Mouse (Mus musculus): ENCODE data around the gene Thap12. TPM values are rescaled to one million over a fixed set of nuclear protein-coding genes. Genes with fewer than 3 reads are reported as not detected.

Thap12 gene
- polyA plus RNA-seq, 1 experiment from 2014 or later = 35.6 TPM

GRCm38 (mm10) chr7:98677511-98677910 lies 25.4 kb upstream of the Thap12 start:
- H3K4me2 ChIP-seq = peak overlapping the region; percentile 49; the same call in 1 of the 2 replicates
- no peak for ATAC-seq (replicated peaks; ENCODE audit: insufficient number of reproducible peaks, insufficient read depth, low FRiP score, low read depth)

GRCm38 (mm10) chr7:98678441-98678840 lies 24.5 kb upstream of the Thap12 start:
- 13% methylated on average over 7 of the region's 7 CpGs for WGBS
- H3K36me3 ChIP-seq = no peaks in the 10 kb centered on the region
- peak overlapping the region; percentile 49 for H3K4me2 ChIP-seq
- no peaks in the 10 kb centered on the region for H3K27me3 ChIP-seq
- 0 out of 2 replicates have a peak overlapping the region, but pooled peaks have one; percentile 23 for H3K9ac ChIP-seq
- H3K9me3 ChIP-seq (replicated peaks) = no peaks in the 10 kb centered on the region
- H3K4me3 ChIP-seq = peak overlapping the region; percentile 31
- H3K4me1 ChIP-seq (replicated peaks) = peaks cover 23% of the 10 kb centered on the region
- peak overlapping the region; percentile 71 for H3K27ac ChIP-seq
- peak; percentile 38; the same call in 1 of the 2 replicates for ATAC-seq (replicated peaks; ENCODE audit: insufficient number of reproducible peaks, insufficient read depth, low FRiP score, low read depth)

More at GRCm38 (mm10) chr7:98677511-98677910, 25.4 kb upstream of the Thap12 start:
- no peaks in the 10 kb centered on the region for H3K9me3 ChIP-seq (replicated peaks)
- no peak overlapping the region for H3K27ac ChIP-seq
- H3K4me3 ChIP-seq = no peak overlapping the region
- no peak overlapping the region for H3K9ac ChIP-seq
- H3K4me1 ChIP-seq (replicated peaks) = peaks cover 32% of the 10 kb centered on the region
- 85% methylated on average over 2 of the region's 2 CpGs for WGBS
- no peaks in the 10 kb centered on the region for H3K36me3 ChIP-seq
- no peaks in the 10 kb centered on the region for H3K27me3 ChIP-seq

GRCm38 (mm10) chr7:98680691-98681090 lies 22.2 kb upstream of the Thap12 start:
- no peak overlapping the region for H3K27ac ChIP-seq
- no peak overlapping the region for H3K9ac ChIP-seq
- 66% methylated on average over 2 of the region's 2 CpGs for WGBS
- H3K9me3 ChIP-seq (replicated peaks) = no peaks in the 10 kb centered on the region
- no peak overlapping the region for H3K4me3 ChIP-seq
- H3K36me3 ChIP-seq = no peaks in the 10 kb centered on the region
- H3K4me1 ChIP-seq (replicated peaks) = peaks cover 19% of the 10 kb centered on the region
- no peak for ATAC-seq (replicated peaks; ENCODE audit: insufficient number of reproducible peaks, insufficient read depth, low FRiP score, low read depth)
- H3K4me2 ChIP-seq = no peak overlapping the region
- no peaks in the 10 kb centered on the region for H3K27me3 ChIP-seq

- Histone ChIP-seq H3K4me1 (replicated peaks) (peaks cover 19% of the 10 kb centered on the region), H3K4me2 (no peak overlapping the region), H3K27me3 (no peaks in the 10 kb centered on the region), H3K9me3 (replicated peaks) (no peaks in the 10 kb centered on the region), H3K4me3 (no peak overlapping the region), H3K36me3 (no peaks in the 10 kb centered on the region), H3K27ac (no peak overlapping the region), H3K9ac (no peak overlapping the region)
- ATAC-seq (replicated peaks; ENCODE audit: insufficient number of reproducible peaks, insufficient read depth, low FRiP score, low read depth) = no peak
- 85% methylated on average over 10 of the region's 10 CpGs for WGBS
These were observed 20.1 kb upstream of the Thap12 start for GRCm38 (mm10) chr7:98682821-98683220.

- H3K9ac ChIP-seq = no peak overlapping the region
- peak; percentile 76 for ATAC-seq (replicated peaks; ENCODE audit: insufficient number of reproducible peaks, insufficient read depth, low FRiP score, low read depth)
- WGBS = 41% methylated on average over 13 of the region's 13 CpGs
- no peaks in the 10 kb centered on the region for H3K36me3 ChIP-seq
- no peak overlapping the region for H3K4me3 ChIP-seq
- H3K27me3 ChIP-seq = no peaks in the 10 kb centered on the region
- peak overlapping the region; percentile 10; the same call in 1 of the 2 replicates for H3K4me2 ChIP-seq
- H3K4me1 ChIP-seq (replicated peaks) = peaks cover 7% of the 10 kb centered on the region; the same call in 1 of the 2 replicates
- no peaks in the 10 kb centered on the region for H3K9me3 ChIP-seq (replicated peaks)
- H3K27ac ChIP-seq = no peak overlapping the region
These were observed 17.0 kb upstream of the Thap12 start for GRCm38 (mm10) chr7:98685895-98686294.

- Histone ChIP-seq H3K36me3 (no peaks in the 10 kb centered on the region), H3K9ac (no peak overlapping the region), H3K4me1 (replicated peaks) (peaks cover 15% of the 10 kb centered on the region), H3K9me3 (replicated peaks) (no peaks in the 10 kb centered on the region), H3K27me3 (no peaks in the 10 kb centered on the region), H3K4me3 (no peak overlapping the region), H3K4me2 (no peak overlapping the region), H3K27ac (no peak overlapping the region)
- ATAC-seq (replicated peaks; ENCODE audit: insufficient number of reproducible peaks, insufficient read depth, low FRiP score, low read depth) = no peak
- 67% methylated on average over 1 of the region's 1 CpGs for WGBS
These were observed 12.8 kb upstream of the Thap12 start for GRCm38 (mm10) chr7:98690126-98690525.

GRCm38 (mm10) chr7:98690831-98691230 lies 12.1 kb upstream of the Thap12 start:
- Histone ChIP-seq H3K27me3 (no peaks in the 10 kb centered on the region), H3K4me2 (no peak overlapping the region), H3K36me3 (no peaks in the 10 kb centered on the region), H3K27ac (no peak overlapping the region), H3K9me3 (replicated peaks) (no peaks in the 10 kb centered on the region), H3K4me3 (no peak overlapping the region), H3K4me1 (replicated peaks) (peaks cover 11% of the 10 kb centered on the region), H3K9ac (no peak overlapping the region)
- no peak for ATAC-seq (replicated peaks; ENCODE audit: insufficient number of reproducible peaks, insufficient read depth, low FRiP score, low read depth)
- 15% methylated on average over 3 of the region's 3 CpGs for WGBS

- Histone ChIP-seq H3K9me3 (replicated peaks) (no peaks in the 10 kb centered on the region), H3K27me3 (no peaks in the 10 kb centered on the region), H3K36me3 (no peaks in the 10 kb centered on the region), H3K4me3 (0 out of 2 replicates have a peak overlapping the region, but pooled peaks have one; percentile 9), H3K4me2 (peak overlapping the region; percentile 47), H3K27ac (peak overlapping the region; percentile 30; the same call in 1 of the 2 replicates), H3K4me1 (replicated peaks) (peaks cover 8% of the 10 kb centered on the region), H3K9ac (no peak overlapping the region)
- ATAC-seq (replicated peaks; ENCODE audit: insufficient number of reproducible peaks, insufficient read depth, low FRiP score, low read depth) = peak; percentile 31; the same call in 1 of the 2 replicates
- WGBS = 35% methylated on average over 24 of the region's 24 CpGs
These were observed 9.9 kb upstream of the Thap12 start for GRCm38 (mm10) chr7:98692761-98693546.

GRCm38 (mm10) chr7:98694046-98694445 lies 8.9 kb upstream of the Thap12 start:
- ATAC-seq (replicated peaks; ENCODE audit: insufficient number of reproducible peaks, insufficient read depth, low FRiP score, low read depth) = no peak
- no peaks in the 10 kb centered on the region for H3K36me3 ChIP-seq
- H3K4me3 ChIP-seq = no peak overlapping the region
- H3K4me1 ChIP-seq (replicated peaks) = peaks cover 8% of the 10 kb centered on the region
- H3K27me3 ChIP-seq = no peaks in the 10 kb centered on the region
- H3K4me2 ChIP-seq = no peak overlapping the region
- no peak overlapping the region for H3K9ac ChIP-seq
- H3K9me3 ChIP-seq (replicated peaks) = no peaks in the 10 kb centered on the region
- 63% methylated on average over 5 of the region's 5 CpGs for WGBS
- H3K27ac ChIP-seq = no peak overlapping the region

- Histone ChIP-seq H3K36me3 (no peaks in the 10 kb centered on the region), H3K4me1 (replicated peaks) (peaks cover 15% of the 10 kb centered on the region), H3K4me3 (no peak overlapping the region), H3K9ac (no peak overlapping the region), H3K9me3 (replicated peaks) (no peaks in the 10 kb centered on the region), H3K4me2 (no peak overlapping the region), H3K27ac (no peak overlapping the region), H3K27me3 (no peaks in the 10 kb centered on the region)
- 7% methylated on average over 2 of the region's 2 CpGs for WGBS
- no peak for ATAC-seq (replicated peaks; ENCODE audit: insufficient number of reproducible peaks, insufficient read depth, low FRiP score, low read depth)
These were observed 5.4 kb upstream of the Thap12 start for GRCm38 (mm10) chr7:98697496-98697895.

- H3K27me3 ChIP-seq = no peaks in the 10 kb centered on the region
- H3K4me3 ChIP-seq = no peak overlapping the region
- 52% methylated on average over 5 of the region's 5 CpGs for WGBS
- H3K36me3 ChIP-seq = no peaks in the 10 kb centered on the region
- H3K27ac ChIP-seq = no peak overlapping the region
- H3K9ac ChIP-seq = no peak overlapping the region
- H3K4me1 ChIP-seq (replicated peaks) = peaks cover 11% of the 10 kb centered on the region
- ATAC-seq (replicated peaks; ENCODE audit: insufficient number of reproducible peaks, insufficient read depth, low FRiP score, low read depth) = no peak
- H3K9me3 ChIP-seq (replicated peaks) = no peaks in the 10 kb centered on the region
- no peak overlapping the region for H3K4me2 ChIP-seq
These were observed 4.9 kb upstream of the Thap12 start for GRCm38 (mm10) chr7:98698041-98698440.

GRCm38 (mm10) chr7:98698590-98698989 lies 4.3 kb upstream of the Thap12 start:
- Histone ChIP-seq H3K9ac (no peak overlapping the region), H3K9me3 (replicated peaks) (no peaks in the 10 kb centered on the region), H3K36me3 (no peaks in the 10 kb centered on the region), H3K4me1 (replicated peaks) (peaks cover 8% of the 10 kb centered on the region), H3K27ac (no peak overlapping the region), H3K4me2 (no peak overlapping the region), H3K4me3 (no peak overlapping the region), H3K27me3 (no peaks in the 10 kb centered on the region)
- no peak for ATAC-seq (replicated peaks; ENCODE audit: insufficient number of reproducible peaks, insufficient read depth, low FRiP score, low read depth)
- 80% methylated on average over 4 of the region's 4 CpGs for WGBS
